Mouse (Mus musculus) cerebellum, postnatal 10 days (tissue): ENCODE measurements around the gene Mafg.

Source experiments
- DNase-seq, 2 experiments: peaks; one replicate each; pipeline ENCODE4 v3.0.0; 2021; ENCODE audit warnings: mixed read lengths in 2 of 2

Mafg gene

DNA sequence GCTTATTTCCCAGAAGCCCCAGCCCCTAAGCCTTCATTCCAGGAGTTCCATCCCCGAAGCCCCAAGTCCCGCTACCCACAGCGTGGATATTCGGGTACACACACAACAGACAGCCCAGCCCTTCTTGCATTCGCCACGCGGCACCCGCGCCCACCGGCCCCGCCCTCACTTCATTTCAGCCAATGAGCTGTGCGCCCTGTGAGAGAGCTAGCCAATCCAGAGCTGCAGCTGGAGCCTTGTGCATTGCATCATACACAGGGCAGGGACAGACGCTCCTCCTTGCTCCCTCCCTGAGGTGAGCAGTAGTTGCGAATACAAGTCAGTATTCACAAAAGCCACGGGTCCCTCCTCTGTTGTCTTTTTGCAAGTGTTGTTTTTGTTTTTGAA is 10.2 kb upstream of the Mafg start, which contains the start of gene Pycr1:
TSS of gene Pycr1 (minus strand) at position 169 of the 387 bp plus-strand sequence.
- DNase-seq = peak; percentile 96 to 97

DNA sequence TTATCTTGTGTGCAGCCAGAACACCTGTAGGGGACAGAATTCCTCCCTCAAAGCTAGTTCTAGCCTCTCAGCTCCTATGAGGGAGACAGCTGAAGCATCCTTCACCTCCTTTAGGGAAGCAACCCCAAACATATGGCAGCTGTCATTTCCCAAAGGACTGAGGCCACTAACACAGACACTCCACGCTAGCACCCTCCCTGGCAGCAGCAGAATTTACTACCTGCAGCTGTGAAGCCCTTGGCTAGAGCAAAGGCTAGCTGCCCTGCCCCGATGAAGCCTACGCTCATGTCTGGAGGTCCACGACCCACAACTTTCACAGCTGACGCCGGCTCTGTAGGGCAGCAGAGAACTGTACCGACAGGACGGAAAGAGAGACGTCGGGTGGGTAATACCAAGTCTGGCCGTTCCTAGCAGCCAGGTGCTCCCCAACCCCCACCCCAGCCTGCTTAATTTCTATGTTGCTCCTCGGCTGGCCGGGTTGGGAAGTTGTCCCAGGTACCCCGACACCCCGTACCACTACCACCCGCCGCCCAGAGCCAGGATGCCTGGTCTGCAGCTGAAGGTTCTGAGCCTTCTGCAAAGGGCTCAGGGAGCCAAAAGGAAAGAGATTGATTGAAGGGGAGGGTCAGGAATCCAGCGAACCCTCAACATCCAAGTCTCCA is 9.7 kb upstream of the Mafg start:
- DNase-seq = peak; percentile 49 to 58

DNA sequence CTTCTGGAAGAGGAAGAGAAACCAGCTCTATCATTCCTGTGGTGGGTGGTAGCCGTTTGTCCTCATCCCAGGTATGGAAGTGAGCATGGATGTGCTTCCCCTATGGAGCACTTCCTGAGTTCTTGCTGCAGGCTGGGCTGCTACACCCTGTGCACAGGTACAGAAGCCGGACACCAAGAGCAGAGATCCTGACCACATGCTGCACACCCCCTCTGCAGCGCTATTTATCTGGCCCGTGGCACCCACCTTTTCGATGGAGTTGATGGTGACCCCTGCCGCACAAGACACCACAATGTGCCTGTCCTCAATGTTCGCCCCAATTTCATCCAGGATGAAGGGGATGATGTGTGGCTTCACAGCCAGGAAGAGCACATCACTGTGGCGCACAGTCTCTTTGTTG is 8.5 kb upstream of the Mafg start:
- no peak for DNase-seq

DNA sequence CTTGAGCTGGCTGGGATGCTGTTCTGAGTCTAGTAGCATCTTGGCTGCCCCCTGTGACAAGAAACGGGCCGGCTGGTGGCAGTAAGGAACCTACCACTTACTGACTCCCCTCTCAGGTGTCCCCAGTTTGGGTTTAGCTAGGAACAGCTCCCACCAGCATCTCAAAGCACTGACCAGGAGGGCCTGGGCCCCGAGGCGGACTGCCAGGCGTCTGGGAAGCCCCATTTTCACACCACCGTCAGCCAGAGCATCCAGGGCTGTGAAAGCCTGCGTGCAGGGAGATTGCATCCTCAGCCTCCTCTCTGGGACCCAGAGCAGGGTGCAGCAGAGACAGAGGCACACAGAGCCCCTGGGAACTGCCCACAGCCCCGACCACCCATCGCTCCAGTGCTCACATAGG is 7.9 kb upstream of the Mafg start:
- no peak for DNase-seq

DNA sequence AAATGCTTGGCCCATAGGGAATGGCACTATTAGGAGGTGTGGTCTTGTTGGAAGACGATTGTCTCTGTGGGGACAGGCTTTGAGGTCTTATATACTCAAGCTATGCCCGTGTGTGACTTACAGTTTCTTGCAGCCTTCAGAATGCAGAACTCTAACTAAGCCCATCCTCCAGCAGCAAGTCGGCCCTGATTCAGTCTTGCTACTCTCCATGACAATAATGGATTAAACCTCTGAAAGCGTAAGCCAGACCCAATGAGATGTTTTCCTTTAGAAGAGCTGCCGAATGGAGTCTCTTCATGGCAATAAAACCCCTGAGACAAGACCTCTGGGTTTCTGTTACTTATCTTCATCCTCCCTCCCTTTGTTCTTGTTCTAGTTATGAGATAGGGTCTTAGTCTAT is 1.4 kb upstream of the Mafg start:
- DNase-seq = no peak

DNA sequence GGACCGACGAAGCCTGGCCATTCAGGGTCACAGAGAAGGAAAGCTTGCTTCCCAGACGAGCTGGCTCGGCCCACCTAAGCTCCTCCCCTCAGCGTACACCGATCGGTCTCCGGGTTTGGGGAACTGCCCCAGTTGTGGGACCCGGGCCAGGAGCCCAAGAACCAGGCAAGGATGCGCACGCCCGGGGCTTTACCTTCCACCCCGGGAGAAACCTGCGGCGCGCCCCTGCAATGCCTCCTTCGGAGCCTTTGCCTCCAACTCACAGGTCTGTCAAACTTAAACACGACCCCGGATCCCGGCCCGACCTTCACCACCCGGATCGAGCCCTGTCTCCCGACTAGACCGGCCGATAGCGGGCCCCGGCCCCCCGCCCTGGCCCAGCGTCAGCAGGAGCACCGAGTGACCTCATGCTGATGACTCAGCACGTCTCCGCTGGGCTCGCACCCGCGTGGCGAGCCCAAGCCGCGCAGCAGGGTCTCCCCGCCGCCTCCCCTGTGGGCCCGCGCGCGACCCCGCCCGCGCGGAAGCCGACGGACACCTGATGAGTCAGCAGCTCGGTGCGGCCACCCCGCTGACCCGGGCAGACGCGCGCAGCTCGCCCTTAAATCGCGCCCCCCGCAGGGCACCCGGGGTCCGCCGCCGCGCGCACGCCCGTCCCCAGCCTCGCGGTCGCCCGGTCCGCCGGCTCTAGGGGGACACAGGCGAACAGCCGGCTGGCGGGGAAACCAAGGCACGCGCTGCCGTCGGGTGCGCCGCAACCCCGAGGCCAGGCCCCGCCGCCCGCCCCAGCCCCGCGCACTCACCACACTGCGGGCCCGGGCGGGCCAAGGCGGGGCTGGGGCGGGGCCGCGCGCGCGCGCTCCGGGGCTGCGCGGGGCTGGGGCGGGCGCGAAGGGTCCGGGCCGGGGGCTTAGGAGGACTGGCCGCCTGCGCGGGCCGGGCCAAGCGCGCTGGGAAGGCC is 561 bp downstream of the Mafg start:
- DNase-seq = peak; percentile 73 to 75

DNA sequence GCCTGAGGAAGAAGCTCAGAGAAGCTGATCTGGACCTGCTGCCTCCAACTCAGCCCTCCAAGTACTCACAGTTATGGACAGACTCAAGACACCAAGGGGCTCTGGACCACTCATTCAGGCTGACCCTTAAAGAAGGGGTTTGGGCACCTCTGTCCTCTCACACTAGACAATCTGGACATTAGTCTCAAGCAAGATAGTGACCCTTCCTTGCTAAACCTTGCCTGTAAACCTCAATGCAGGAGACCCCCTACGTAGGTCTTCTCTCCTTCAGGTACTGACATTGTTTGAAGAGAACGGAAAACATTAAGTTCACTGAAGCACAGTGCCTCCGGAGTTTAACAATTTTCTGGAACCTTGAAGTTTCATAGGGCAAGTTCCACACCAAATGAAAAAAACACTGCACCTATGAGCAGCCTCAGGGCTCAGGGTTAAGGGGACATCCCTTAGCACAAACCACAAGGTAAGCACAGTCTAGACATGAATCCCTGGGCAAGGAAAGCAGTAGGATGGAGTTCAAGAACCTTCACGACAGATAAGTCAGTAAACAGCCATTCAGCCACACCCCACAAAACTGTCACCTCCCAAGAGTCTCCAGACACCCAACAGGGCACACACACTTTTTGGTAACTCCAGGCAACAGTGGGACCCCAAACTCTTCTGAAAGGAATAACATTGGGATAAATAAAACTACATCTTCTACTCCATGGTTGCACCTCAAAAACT is 1.5 kb downstream of the Mafg start:
- DNase-seq = no peak

GRCm38 (mm10) chr11:120630881-120631725 is 2.3 kb downstream of the Mafg start:
- DNase-seq = no peak

- no peak for DNase-seq
Observed at GRCm38 (mm10) chr11:120630401-120630871, 3.0 kb downstream of the Mafg start.

GRCm38 (mm10) chr11:120629911-120630310 is 3.5 kb downstream of the Mafg start:
- no peak for DNase-seq

DNA sequence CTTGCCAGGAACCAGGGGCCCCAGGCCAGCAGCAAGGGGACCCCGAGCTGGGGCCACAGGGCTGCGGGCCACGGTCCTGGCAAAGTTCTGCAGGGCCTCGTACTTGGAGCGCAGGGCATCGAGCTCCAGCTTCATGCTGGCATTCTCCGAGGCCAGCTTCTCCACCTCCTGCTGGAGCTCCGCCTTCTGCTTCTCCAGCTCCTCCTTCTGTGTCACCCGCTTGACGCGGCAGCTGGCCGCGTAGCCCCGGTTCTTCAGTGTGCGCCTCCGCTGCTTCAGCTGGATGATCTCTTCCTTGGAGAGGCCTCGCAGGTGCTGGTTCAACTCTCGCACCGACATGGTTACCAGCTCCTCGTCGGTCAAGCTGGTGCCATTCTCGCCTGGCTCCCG is 4.1 kb downstream of the Mafg start:
- DNase-seq = peak in 1 of 2 experiments; percentile 40

DNA sequence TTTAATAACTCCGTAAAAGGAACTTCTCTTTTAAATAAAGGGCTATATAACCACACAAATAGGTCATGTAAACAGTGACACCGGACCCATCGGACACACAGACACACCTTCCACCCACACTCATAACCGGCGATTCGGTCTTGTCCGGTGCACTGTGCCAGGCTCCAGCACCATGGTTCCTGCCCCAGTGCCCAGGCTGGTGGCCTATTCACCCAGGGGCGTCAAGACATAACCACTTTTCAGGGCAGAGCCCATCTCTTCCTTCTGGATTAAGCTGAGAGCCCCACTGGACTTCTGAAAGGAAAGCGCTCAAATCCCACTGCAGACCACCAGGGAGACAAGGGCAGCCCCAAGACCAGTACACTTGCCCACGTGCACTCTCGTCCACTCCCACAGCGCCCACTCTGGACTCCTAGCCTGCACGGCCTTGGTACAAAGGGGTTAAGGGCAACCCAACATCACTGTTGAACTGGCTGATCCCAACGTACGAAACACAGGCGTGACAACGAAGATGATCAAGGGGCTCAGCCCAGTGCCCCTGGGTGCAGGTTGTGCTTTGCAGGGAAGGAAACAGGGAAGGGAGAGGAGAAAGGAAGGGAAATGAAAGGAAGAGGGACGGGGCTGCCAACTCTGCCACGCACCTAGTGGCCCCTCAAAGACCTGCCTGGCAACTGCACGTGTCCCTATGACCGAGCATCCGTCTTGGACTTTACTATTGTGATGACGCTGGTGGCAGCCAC is 4.6 kb downstream of the Mafg start:
- no peak for DNase-seq

DNA sequence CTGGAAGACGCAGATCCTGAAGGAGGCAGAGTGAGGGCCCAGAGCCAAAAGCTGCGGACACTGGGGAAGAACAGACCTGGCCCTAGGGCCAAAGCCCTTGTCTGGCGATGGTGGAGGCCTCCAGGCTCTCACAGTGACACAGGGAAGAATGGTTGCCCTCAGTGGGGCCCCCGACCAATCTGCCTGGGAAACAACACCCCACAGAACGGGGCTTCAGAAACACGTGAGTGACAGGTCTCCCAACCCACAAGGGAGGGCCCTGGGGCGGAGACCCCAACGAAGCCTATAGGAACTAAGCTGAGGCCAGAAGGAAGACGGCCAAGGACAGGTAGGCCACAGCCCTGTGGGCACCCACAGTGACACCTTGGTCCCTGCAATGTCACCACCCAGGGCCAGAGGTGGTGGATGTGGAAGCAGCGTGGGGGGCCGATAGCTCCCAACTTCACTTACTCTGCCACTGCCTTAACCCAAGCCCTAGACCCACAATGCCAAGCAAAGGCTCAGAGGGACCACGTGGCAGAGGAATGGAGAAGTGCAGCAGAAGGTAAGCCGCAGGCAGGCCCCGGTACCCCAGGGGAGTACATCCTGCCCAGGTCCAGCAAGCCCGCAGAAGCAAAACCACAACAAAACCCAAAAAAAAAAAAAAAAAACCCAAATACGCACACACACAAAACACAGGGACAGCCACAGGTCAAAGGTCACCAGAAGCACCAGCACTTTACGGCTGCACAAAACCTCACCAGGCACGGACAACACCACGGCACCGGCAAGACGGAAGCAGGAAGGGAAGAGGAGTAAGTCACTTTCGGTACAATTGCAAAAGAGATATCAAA is 5.7 kb downstream of the Mafg start:
- DNase-seq = no peak

- DNase-seq = no peak
Observed at GRCm38 (mm10) chr11:120626785-120627467, 6.5 kb downstream of the Mafg start.

GRCm38 (mm10) chr11:120625152-120625775 is 8.1 kb downstream of the Mafg start, which contains the start of gene Sirt7:
Gene Sirt7 (minus strand): TSS chr11:120625240.
- DNase-seq = no peak

DNA sequence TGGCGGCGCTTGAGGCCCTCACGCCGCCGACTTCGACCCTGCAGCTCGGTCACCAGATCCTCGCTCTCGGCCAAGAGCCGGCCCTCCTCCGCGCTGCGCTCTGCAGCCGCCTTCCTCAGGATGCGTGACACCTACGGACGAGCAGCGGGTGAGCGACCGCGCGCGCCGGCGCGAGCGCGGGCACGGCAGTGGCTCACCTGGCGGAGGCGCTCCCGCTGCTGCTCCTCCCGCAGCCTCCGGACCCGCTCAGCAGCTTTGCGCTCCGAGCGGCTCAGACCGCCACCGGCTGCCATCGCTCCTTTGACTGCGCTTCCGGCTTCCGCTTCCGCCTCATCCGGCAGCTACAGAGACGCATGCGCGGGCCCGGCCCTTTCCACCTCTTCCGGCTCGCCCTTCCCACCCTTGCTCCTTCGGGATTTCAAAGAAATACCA is 8.7 kb downstream of the Mafg start:
- peak; percentile 90 to 93 for DNase-seq

GRCm38 (mm10) chr11:120623961-120624679 is 9.3 kb downstream of the Mafg start:
- peak; percentile 79 to 80 for DNase-seq

DNA sequence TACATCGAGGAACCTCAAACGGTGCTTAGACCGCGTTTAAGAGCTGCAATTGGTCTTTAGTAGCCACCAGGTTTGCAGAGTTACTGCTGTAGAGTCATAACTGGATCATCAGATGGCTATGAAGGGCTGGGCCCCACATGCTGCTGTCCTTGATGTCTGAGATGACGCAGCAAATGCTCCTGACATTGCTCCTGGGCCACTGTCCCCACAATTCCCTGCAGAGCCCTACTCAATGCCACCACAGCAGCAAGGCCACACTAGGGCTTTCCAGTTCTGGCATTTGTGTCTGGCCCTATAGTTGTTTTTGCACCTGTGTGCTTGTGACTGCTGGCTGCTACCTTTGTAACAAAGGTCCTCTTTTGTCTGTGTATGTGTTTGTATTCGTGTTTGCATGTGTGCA is 10.6 kb downstream of the Mafg start:
- DNase-seq = no peak

GRCm38 (mm10) chr11:120620195-120620594 is 13.2 kb downstream of the Mafg start:
- no peak for DNase-seq
